Mouse (Mus musculus): ENCODE data around the gene Slc11a1.

Slc11a1 gene

DNA sequence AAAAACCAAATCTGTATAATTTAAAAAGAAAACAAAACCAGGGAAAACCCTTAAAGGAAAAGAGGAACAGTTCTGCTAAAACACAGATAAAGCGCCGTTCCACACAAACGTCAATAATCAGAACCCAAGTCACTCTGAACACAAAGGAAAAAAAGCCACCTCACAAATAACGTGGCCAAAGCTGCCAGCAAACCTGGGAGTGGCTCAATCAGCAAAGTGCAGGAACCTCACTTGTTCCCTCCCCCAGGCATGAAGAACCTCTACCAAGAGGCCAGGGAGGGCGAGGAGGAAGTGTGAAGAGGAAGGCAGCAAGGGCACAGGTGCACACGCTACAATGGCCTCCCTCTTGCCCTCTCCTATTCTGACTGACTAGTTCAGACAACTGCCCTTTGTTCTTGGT is 60.6 kb downstream of the Slc11a1 start:
- peak; percentile 39 for DNase-seq (ENCODE audit: low read depth, low spot score)
- Histone ChIP-seq H3K27me3 (ENCODE audit: control insufficient read depth, insufficient read depth, low read length, poor library complexity, severe bottlenecking) (no peaks in the 10 kb centered on the region), H3K36me3 (ENCODE audit: control insufficient read depth, insufficient read depth, low read length, poor library complexity, severe bottlenecking) (peaks cover under 1% of the 10 kb centered on the region; the same call in 1 of the 2 replicates)

Data from splenic B cell, adult 2 months (primary cell).